Mouse (Mus musculus) thymus, adult 2 months (tissue): ENCODE measurements around the gene Gdpd4.

ENCODE experiments used
- CTCF ChIP-seq: fragments of 200-500 bp; IDR thresholded peaks from 2 replicates; pipeline ENCODE4 v1.5.1; 2012; ENCODE audit warnings: mild to moderate bottlenecking, control low read depth, low read length, moderate library complexity, borderline replicate concordance; ENCODE audit not compliant: control insufficient read depth, poor library complexity, insufficient read depth; ENCODE audit errors: extremely low read depth
- POLR2A ChIP-seq: fragments of 200-500 bp; IDR thresholded peaks from 2 replicates; pipeline ENCODE4 v1.6.1; 2012; ENCODE audit warnings: mild to moderate bottlenecking, low read length, control low read depth, moderate library complexity; ENCODE audit not compliant: control insufficient read depth, poor library complexity, insufficient read depth; ENCODE audit errors: extremely low read depth

- TF ChIP-seq CTCF (no peak), POLR2A (no peak)
These were observed 134.7 kb downstream of the Gdpd4 start for GRCm38 (mm10) chr7:98054461-98054860.
